Mouse (Mus musculus): ENCODE data around the gene Fyttd1.
"Not testable (repeated sequence)": the region's sequence is repeated elsewhere in the genome, so short reads cannot be mapped to it uniquely, and the experiment has no call there.

The Fyttd1 gene

GRCm38 (mm10) chr16:32877343-32878156, at the start of gene Fyttd1, which contains the start of gene Rubcn:
Gene Fyttd1 (plus strand): TSS chr16:32877500.
Gene Rubcn (minus strand): TSS chr16:32877766.
- peak; percentile 83 for DNase-seq (ENCODE audit: low spot score)

GRCm38 (mm10) chr16:32829104-32829503, 48.2 kb upstream of the Fyttd1 start:
- no peak for DNase-seq (ENCODE audit: low spot score)

DNA sequence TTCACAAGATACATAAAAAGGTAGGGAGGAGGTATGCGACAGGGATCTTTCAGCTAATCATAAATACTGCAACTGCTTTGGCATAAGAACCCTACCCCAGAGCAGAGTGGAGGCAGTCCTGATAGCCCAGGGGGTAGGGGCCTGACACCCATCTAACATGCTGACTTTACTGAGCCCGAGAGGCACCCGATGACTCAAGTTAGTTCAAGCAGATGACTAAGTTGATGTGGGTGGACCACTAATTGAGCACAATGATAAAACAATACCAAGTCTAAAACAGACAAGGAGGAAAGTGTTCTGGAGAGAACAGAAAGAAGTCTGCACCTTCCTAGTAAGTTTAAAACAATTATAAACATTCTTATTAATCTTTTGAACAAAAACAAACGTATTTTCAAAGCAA, 45.8 kb upstream of the Fyttd1 start:
- no peak for DNase-seq (ENCODE audit: low spot score)

- DNase-seq (ENCODE audit: low spot score) = no peak
These were observed 30.2 kb upstream of the Fyttd1 start for GRCm38 (mm10) chr16:32847103-32847502.

DNA sequence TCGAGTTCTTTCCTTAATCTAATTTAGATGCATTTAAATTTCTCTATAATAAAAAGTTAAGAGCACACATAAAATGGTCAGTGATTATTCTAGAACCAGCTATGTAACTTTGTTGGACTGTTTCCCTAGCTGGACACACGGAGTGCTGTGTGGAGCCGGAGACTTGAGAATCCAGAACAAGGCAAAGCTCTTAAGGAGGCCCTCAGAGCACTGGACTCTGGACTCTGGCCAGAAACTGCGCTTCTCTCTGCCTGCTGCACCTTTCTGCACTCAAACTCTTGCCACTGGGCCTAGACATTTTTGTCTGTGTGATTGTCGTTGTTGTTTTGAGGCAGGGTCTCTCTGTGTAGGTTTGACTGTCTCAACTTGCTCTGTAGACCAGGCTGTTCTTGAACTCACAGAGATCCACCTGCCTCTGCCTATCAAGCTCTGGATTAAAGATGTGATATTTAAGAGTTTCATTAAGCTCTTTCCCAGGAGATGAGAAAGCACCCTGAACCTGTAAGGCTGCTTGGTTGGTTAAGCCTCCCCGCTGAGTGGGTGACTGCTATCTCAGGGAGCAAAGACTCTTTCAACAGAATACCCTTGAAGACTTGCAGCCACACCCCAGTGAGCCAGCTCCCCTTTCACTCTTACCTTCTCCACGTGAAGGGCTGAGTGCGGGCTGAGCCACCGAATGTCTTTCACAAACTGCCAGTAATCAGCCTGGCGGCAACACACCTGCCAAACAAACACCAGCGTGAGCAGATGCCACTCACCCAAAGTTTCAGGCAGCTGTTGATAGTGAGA, 28.1 kb upstream of the Fyttd1 start:
- no peak for DNase-seq (ENCODE audit: low spot score)

GRCm38 (mm10) chr16:32853492-32854049, 23.7 kb upstream of the Fyttd1 start:
- no peak for DNase-seq (ENCODE audit: low spot score)

- DNase-seq (ENCODE audit: low spot score) = peak; percentile 42
These were observed 23.2 kb upstream of the Fyttd1 start for GRCm38 (mm10) chr16:32854050-32854571.

- DNase-seq (ENCODE audit: low spot score) = no peak
These were observed 20.5 kb upstream of the Fyttd1 start for GRCm38 (mm10) chr16:32856751-32857150.

GRCm38 (mm10) chr16:32858356-32858755, 18.9 kb upstream of the Fyttd1 start:
- no peak for DNase-seq (ENCODE audit: low spot score)

DNA sequence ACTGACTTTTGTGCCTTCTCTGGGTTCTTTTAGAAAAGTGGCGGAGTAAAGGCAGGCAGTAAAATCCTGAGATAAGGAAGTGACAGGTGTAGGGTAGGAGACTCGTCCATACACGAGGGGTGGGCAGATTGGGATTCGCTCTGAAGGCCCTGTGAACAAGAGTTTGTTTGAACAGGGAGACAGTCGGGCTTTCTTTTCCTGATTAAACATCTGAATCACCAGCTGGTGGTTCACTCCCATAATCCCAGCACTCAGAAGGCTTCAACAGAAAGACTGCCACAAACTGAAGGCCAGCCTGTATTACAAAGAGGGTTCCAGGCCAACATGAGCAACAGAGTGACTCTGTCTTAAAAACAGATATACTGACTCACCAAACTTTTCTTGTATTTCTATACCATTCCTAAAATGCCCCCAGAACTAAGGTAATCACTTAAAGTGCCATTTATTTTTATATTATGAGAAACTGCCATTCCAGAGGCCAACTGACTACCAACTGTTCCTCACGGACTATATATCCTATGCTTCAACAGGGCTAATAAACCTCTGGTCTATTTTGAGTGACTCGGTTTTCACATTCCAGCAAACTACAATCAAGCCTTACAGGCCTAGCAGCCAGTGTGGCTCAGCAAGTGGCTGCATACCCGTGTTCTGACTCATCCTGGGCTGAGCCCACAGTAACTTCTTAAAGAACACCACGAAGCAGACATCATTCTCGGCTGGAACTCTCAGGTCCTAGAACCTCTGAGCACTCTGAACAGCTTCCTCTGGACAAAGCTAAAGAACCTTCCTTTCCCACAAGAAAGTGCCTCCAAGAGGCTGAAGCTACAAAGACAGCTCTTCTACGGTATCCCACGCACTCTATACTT, 18.3 kb upstream of the Fyttd1 start:
- peak; percentile 36 for DNase-seq (ENCODE audit: low spot score)

GRCm38 (mm10) chr16:32861813-32862385, 15.4 kb upstream of the Fyttd1 start:
- no peak for DNase-seq (ENCODE audit: low spot score)

DNA sequence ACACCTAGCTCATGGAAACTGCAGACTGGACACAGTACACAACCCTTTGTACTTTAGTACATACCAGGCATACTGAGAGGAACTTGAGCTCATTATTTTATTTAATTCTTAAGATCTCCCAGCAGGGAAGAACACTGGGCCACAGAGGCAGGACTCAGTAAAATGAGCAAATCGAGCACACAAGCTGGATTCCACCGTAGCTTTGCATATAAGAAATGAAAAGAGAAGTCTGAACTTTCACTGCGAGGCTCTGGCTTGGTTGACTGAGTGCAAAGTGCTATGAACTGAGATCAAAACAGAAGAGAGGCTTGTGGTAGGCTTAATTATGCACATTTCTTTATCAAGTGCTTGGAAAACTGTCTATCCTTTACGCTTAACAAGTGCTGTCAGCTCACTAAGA, 11.9 kb upstream of the Fyttd1 start:
- DNase-seq (ENCODE audit: low spot score) = no peak

GRCm38 (mm10) chr16:32866713-32867112, 10.6 kb upstream of the Fyttd1 start:
- DNase-seq (ENCODE audit: low spot score) = no peak

- DNase-seq (ENCODE audit: low spot score) = peak; percentile 82
These were observed 9.3 kb upstream of the Fyttd1 start for GRCm38 (mm10) chr16:32867919-32868552.

GRCm38 (mm10) chr16:32870231-32870630, 7.1 kb upstream of the Fyttd1 start:
- DNase-seq (ENCODE audit: low spot score) = no peak

DNA sequence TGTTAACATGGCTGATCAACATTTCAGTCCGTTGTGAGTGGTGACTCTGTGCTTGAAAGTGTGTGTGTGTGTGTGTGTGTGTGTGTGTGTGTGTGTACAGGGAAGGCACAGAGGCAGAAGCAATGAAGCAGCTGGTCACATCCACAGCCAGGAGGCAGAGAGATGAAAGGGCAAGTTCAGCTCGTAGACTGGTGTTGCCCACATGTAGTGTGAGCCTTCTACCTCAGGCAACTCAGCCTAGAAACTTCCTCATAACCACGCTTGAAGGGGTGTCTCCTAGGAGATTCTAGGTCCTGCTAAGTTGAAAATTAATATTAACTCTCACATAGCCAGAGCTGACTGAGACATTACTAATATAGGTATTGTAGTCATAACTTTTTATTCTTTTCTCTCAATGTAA, 3.9 kb upstream of the Fyttd1 start:
- DNase-seq (ENCODE audit: low spot score) = no peak

DNA sequence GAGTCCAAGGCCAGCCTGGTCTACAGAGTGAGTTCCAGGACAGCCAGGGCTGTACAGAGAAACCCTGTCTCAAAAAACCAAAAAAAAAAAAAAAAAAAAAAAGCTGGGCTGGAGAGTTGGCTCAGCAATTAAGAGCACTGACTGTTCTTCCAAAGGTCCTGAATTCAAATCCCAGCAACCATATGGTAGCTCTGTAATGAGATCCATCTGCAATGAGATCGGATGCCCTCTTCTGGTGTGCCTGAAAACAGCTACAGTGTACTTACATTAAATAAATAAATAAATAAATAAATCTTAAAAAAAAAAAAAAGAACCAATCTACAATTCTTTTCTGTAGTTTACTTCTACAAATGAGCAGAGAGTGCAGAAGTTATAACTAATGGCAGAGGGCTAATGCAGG, 2.0 kb upstream of the Fyttd1 start:
- DNase-seq (ENCODE audit: low spot score) = not testable (repeated sequence)

DNA sequence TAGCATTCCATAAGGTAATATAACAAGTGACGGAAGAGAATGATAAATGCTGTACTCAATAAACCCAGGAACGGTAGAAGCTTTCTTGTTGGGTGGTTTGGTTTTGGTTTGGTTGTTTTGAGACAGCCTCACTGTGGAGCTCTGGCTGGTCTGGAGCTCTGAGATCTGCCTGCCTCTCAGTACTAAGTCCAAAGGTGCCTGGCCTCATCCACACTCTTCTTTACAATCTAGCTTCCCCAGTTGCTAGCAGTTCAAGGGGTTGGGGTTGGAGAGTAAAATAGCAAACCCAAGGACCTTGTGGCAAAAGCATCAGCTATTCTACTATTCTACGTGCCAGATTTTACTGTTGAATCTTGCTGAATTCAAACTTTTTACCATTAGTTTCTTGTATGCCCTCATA, 1.5 kb upstream of the Fyttd1 start:
- DNase-seq (ENCODE audit: low spot score) = no peak

- no peak for DNase-seq (ENCODE audit: low spot score)
These were observed 469 bp upstream of the Fyttd1 start for GRCm38 (mm10) chr16:32876831-32877230.

DNA sequence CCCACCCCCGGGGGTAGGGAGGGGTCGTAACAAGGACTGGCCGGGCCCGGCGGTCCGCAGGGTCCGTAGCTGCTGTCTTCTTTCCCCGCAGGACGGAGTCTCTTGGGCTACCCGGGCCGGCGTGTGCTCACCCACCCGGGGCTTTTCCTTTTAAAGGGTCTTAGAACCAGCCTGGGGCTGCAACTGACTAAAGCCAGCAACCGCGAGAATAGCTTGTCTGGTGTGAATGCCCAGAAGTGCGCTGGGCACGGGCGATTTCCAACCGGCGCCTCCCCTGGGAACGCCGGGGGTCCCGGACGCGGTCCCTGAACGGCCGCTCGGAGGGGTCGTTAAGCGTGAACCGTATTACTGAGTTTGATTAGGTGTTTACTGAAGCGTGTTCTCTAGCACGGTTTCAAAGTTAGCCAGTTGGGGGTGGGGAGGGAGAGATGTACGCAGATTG, 878 bp downstream of the Fyttd1 start:
- no peak for DNase-seq (ENCODE audit: low spot score)
